ENCODE assay signal across 24 mouse cellular contexts in the genomic region with DNA sequence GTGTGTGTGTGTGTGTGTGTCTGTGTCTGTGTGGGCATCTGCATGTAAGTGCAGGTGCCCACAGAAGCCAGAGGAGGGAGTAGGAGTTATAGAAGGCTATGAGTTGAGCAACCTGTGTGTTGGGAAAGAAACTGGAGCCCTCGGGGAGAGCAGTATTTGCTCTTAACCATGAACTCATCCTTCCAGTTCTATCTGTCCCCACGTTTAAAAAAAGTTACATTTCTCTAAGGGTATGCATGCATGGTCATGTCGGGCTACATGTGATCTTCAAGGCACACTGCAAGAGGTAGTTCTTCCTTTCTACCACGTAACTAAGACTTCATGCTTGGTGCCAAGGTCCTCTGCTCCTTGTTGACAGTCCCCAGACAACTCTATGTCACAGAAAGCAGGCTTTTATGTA.
A peak's percentile ranks its signal among the peaks of the same experiment; 100 is the strongest.
DNase-seq lines count a peak whose midpoint lies in the region; ATAC-seq and TF ChIP-seq lines count a peak whose summit lies in the region.
"Had no signal": no experiment of that assay in that cellular context is flagged by ENCODE, and none has a peak within 500 bp of the region (broad histone marks: within the 10 kb centered on the region; RNA-seq: fewer than 3 reads in every experiment).

No protein-coding gene starts in this region.

- H3K27ac ChIP-seq in forebrain, embryonic 15.5 days (replicated peaks) = 0 out of 2 replicates have a peak overlapping the region, but pooled peaks have one; percentile 9
- no peak overlapping the region for H3K27ac ChIP-seq in forebrain, embryonic 10.5 days
- 0 out of 2 replicates have a peak overlapping the region, but pooled peaks have one; percentile 39 for H3K27ac ChIP-seq in ES-Bruce4 (ENCODE audit: insufficient read depth, low read length)
- no peak overlapping the region for H3K27ac ChIP-seq in stomach, postnatal 0 days (replicated peaks)
- H3K27ac ChIP-seq in intestine, postnatal 0 days (ENCODE audit: low read depth, low read length) = no peak overlapping the region
- H3K27ac ChIP-seq: embryonic facial prominence, embryonic 15.5 days; forebrain, embryonic 13.5 days; hindbrain, embryonic 12.5 days; hindbrain, embryonic 15.5 days had no signal

- H3K9ac ChIP-seq in forebrain, embryonic 15.5 days (replicated peaks) = no peak overlapping the region
- no peak overlapping the region for H3K9ac ChIP-seq in ES-Bruce4 (ENCODE audit: low read depth, poor library complexity, severe bottlenecking)
- no peak overlapping the region for H3K9ac ChIP-seq in stomach, postnatal 0 days (ENCODE audit: low read length)
- H3K9ac ChIP-seq in intestine, postnatal 0 days (ENCODE audit: low read depth, low read length) = no peak overlapping the region
- H3K9ac ChIP-seq: embryonic facial prominence, embryonic 15.5 days; forebrain, embryonic 13.5 days; forebrain, postnatal 0 days; hindbrain, embryonic 12.5 days; hindbrain, embryonic 15.5 days had no signal

- no peak for DNase-seq in forebrain, embryonic 10.5 days (ENCODE audit: extremely low spot score, low spot score)
- DNase-seq in gonadal fat pad, adult 2 months (ENCODE audit: low read depth) = peak; percentile 98
- DNase-seq in stomach, postnatal 0 days (ENCODE audit: low spot score) = no peak
- no peak for DNase-seq in layer of hippocampus, postnatal 36 days
- DNase-seq: adrenal gland, adult 8-10 months; adrenal gland, postnatal 25 days; B cell, adult 2 months; cerebellum, adult 11-12 months; cerebellum, adult 8-10 months; cerebellum, postnatal 36 days; embryo, embryonic 11 days; forebrain, postnatal 0 days; gastrocnemius, postnatal 25 days; heart, adult 11 months had no signal

- H3K4me3 ChIP-seq in forebrain, embryonic 15.5 days = no peak overlapping the region
- H3K4me3 ChIP-seq in forebrain, embryonic 10.5 days = no peak overlapping the region
- H3K4me3 ChIP-seq in ES-Bruce4 (ENCODE audit: low read depth, low read length) = no peak overlapping the region
- H3K4me3 ChIP-seq in stomach, postnatal 0 days (ENCODE audit: low read depth, low read length) = no peak overlapping the region
- no peak overlapping the region for H3K4me3 ChIP-seq in intestine, postnatal 0 days (ENCODE audit: low read depth, low read length)
- H3K4me3 ChIP-seq: embryonic facial prominence, embryonic 15.5 days; forebrain, embryonic 13.5 days; hindbrain, embryonic 12.5 days; hindbrain, embryonic 15.5 days had no signal

- no peak for ATAC-seq in forebrain, embryonic 15.5 days (replicated peaks)
- no peak for ATAC-seq in stomach, postnatal 0 days (ENCODE audit: low FRiP score, low TSS enrichment)
- no peak for ATAC-seq in intestine, postnatal 0 days
- ATAC-seq: activated CD4-positive, CD25-positive, alpha-beta regulatory T cell, adult 4 months; forebrain, postnatal 0 days had no signal

- no peak overlapping the region for H3K4me2 ChIP-seq in forebrain, embryonic 15.5 days (replicated peaks)
- H3K4me2 ChIP-seq in stomach, postnatal 0 days (replicated peaks; ENCODE audit: low read depth) = no peak overlapping the region
- H3K4me2 ChIP-seq in intestine, postnatal 0 days (replicated peaks; ENCODE audit: low read depth) = no peak overlapping the region
- H3K4me2 ChIP-seq: embryonic facial prominence, embryonic 15.5 days; forebrain, embryonic 13.5 days; heart, embryonic 11.5 days; hindbrain, embryonic 12.5 days; hindbrain, embryonic 15.5 days had no signal

- WGBS in forebrain, embryonic 15.5 days = 89% methylated on average over 4 of the region's 4 CpGs
- 86% methylated on average over 4 of the region's 4 CpGs for WGBS in forebrain, embryonic 10.5 days
- WGBS in stomach, postnatal 0 days = 73% methylated on average over 4 of the region's 4 CpGs
- 84% methylated on average over 4 of the region's 4 CpGs for WGBS in intestine, postnatal 0 days

- peaks cover 5% of the 10 kb centered on the region; the same call in 1 of the 2 replicates for H3K4me1 ChIP-seq in forebrain, embryonic 15.5 days
- H3K4me1 ChIP-seq in forebrain, embryonic 10.5 days = peaks cover 14% of the 10 kb centered on the region
- peaks cover 12% of the 10 kb centered on the region for H3K4me1 ChIP-seq in ES-Bruce4 (ENCODE audit: control insufficient read depth, insufficient read depth, low read length)
- 0 out of 2 replicates have a peak, but pooled peaks cover 2% of the 10 kb centered on the region for H3K4me1 ChIP-seq in stomach, postnatal 0 days (replicated peaks; ENCODE audit: control insufficient read depth, insufficient read depth)
- peaks cover 3% of the 10 kb centered on the region; the same call in 1 of the 2 replicates for H3K4me1 ChIP-seq in intestine, postnatal 0 days (replicated peaks; ENCODE audit: control insufficient read depth, insufficient read depth, low read length)

- H3K36me3 ChIP-seq in forebrain, embryonic 15.5 days = 0 out of 2 replicates have a peak, but pooled peaks cover 7% of the 10 kb centered on the region
- H3K36me3 ChIP-seq in forebrain, embryonic 10.5 days (replicated peaks) = peaks cover 60% of the 10 kb centered on the region
- peaks cover 9% of the 10 kb centered on the region; the same call in 1 of the 2 replicates for H3K36me3 ChIP-seq in ES-Bruce4 (ENCODE audit: control insufficient read depth, insufficient read depth, low read length, poor library complexity, severe bottlenecking)
- H3K36me3 ChIP-seq in stomach, postnatal 0 days (ENCODE audit: control insufficient read depth, insufficient read depth, low read length) = peaks cover 3% of the 10 kb centered on the region; the same call in 1 of the 2 replicates
- peaks cover 34% of the 10 kb centered on the region for H3K36me3 ChIP-seq in intestine, postnatal 0 days (ENCODE audit: control insufficient read depth, insufficient read depth)

- TF ChIP-seq CTCF in ES-Bruce4 (IDR thresholded peaks at IDR 0.05; ENCODE audit: low read depth, low read length) = no peak
- 0 out of 2 replicates have a peak, but pooled peaks have one; percentile 16 for TF ChIP-seq CTCF in stomach, postnatal 0 days (IDR thresholded peaks at IDR 0.05; ENCODE audit: low read depth)
- TF ChIP-seq CTCF in intestine, postnatal 0 days (IDR thresholded peaks at IDR 0.05; ENCODE audit: low read depth) = no peak

- no peaks in the 10 kb centered on the region for H3K9me3 ChIP-seq in forebrain, embryonic 15.5 days
- no peaks in the 10 kb centered on the region for H3K9me3 ChIP-seq in forebrain, embryonic 10.5 days
- no peaks in the 10 kb centered on the region for H3K9me3 ChIP-seq in ES-Bruce4 (replicated peaks; ENCODE audit: control insufficient read depth, insufficient read depth, low read length, poor library complexity, severe bottlenecking)
- no peaks in the 10 kb centered on the region for H3K9me3 ChIP-seq in stomach, postnatal 0 days (ENCODE audit: control insufficient read depth, low read length)
- H3K9me3 ChIP-seq in intestine, postnatal 0 days (ENCODE audit: control insufficient read depth) = no peaks in the 10 kb centered on the region
- H3K9me3 ChIP-seq: embryonic facial prominence, embryonic 15.5 days; forebrain, embryonic 13.5 days; hindbrain, embryonic 12.5 days; hindbrain, embryonic 15.5 days had no signal

- no peaks in the 10 kb centered on the region for H3K27me3 ChIP-seq in forebrain, embryonic 15.5 days
- H3K27me3 ChIP-seq in forebrain, embryonic 10.5 days (ENCODE audit: poor library complexity, severe bottlenecking) = no peaks in the 10 kb centered on the region
- H3K27me3 ChIP-seq in ES-Bruce4 (ENCODE audit: control insufficient read depth, insufficient read depth, low read length, poor library complexity, severe bottlenecking) = no peaks in the 10 kb centered on the region
- H3K27me3 ChIP-seq in stomach, postnatal 0 days (ENCODE audit: control insufficient read depth, insufficient read depth, low read length) = no peaks in the 10 kb centered on the region
- no peaks in the 10 kb centered on the region for H3K27me3 ChIP-seq in intestine, postnatal 0 days (replicated peaks; ENCODE audit: control insufficient read depth, insufficient read depth, low read length)
- H3K27me3 ChIP-seq: CH12.LX; embryonic facial prominence, embryonic 15.5 days; forebrain, embryonic 13.5 days; hindbrain, embryonic 12.5 days; hindbrain, embryonic 15.5 days had no signal

- TF ChIP-seq EP300 in ES-Bruce4 (IDR thresholded peaks at IDR 0.05; ENCODE audit: insufficient read depth, low read depth, low read length) = no peak
- no peak for TF ChIP-seq EP300 in stomach, postnatal 0 days (optimal IDR thresholded peaks at IDR 0.05)

- TF ChIP-seq POLR2A in ES-Bruce4 (IDR thresholded peaks at IDR 0.05; ENCODE audit: insufficient read depth, low read length) = no peak

Comparison
In these comparisons a context has a peak if more than half of its experiments do, and no peak if none do; other contexts are left out.
1. H3K27ac ChIP-seq: peak in forebrain, embryonic 15.5 days (single experiment) and ES-Bruce4 (single experiment); none in forebrain, embryonic 10.5 days (single experiment), stomach, postnatal 0 days (single experiment) and intestine, postnatal 0 days (single experiment).